Mouse (Mus musculus): ENCODE measurements around the gene Plac1. TPM values are rescaled to one million over a fixed set of nuclear protein-coding genes. Genes with fewer than 3 reads are reported as not detected.

Gene Plac1
- polyA plus RNA-seq, 1 experiment from 2014 or later: 14.9 TPM

- Histone ChIP-seq H3K9ac (ENCODE audit: low read depth, low read length) (no peak overlapping the region), H3K27ac (ENCODE audit: low read depth, low read length) (peak overlapping the region; percentile 70), H3K4me3 (ENCODE audit: low read depth, low read length) (no peak overlapping the region), H3K36me3 (ENCODE audit: control insufficient read depth, insufficient read depth, low read length) (no peaks in the 10 kb centered on the region), H3K27me3 (ENCODE audit: control insufficient read depth, insufficient read depth, low read length) (no peaks in the 10 kb centered on the region), H3K4me2 (no peak overlapping the region), H3K4me1 (ENCODE audit: control insufficient read depth, insufficient read depth, low read length) (no peaks in the 10 kb centered on the region), H3K9me3 (replicated peaks; ENCODE audit: control insufficient read depth, low read length) (no peaks in the 10 kb centered on the region)
- 47% methylated on average over 7 of the region's 7 CpGs for WGBS (ENCODE audit: insufficient replicate concordance)
- peak; percentile 78; the same call in 1 of the 2 replicates for ATAC-seq (replicated peaks; ENCODE audit: insufficient number of reproducible peaks, low FRiP score, low TSS enrichment)
Measured at GRCm38 (mm10) chrX:53211756-53212483, 28.0 kb downstream of the Plac1 start.

- no peaks in the 10 kb centered on the region for H3K27me3 ChIP-seq (ENCODE audit: control insufficient read depth, insufficient read depth, low read length)
- 47% methylated on average over 7 of the region's 7 CpGs for WGBS (ENCODE audit: insufficient replicate concordance)
- H3K4me2 ChIP-seq: no peak overlapping the region
- H3K9ac ChIP-seq (ENCODE audit: low read depth, low read length): no peak overlapping the region
- ATAC-seq (replicated peaks; ENCODE audit: insufficient number of reproducible peaks, low FRiP score, low TSS enrichment): no peak
- no peaks in the 10 kb centered on the region for H3K4me1 ChIP-seq (ENCODE audit: control insufficient read depth, insufficient read depth, low read length)
- no peaks in the 10 kb centered on the region for H3K36me3 ChIP-seq (ENCODE audit: control insufficient read depth, insufficient read depth, low read length)
- no peaks in the 10 kb centered on the region for H3K9me3 ChIP-seq (replicated peaks; ENCODE audit: control insufficient read depth, low read length)
- H3K27ac ChIP-seq (ENCODE audit: low read depth, low read length): peak overlapping the region; percentile 50
- no peak overlapping the region for H3K4me3 ChIP-seq (ENCODE audit: low read depth, low read length)
Measured at GRCm38 (mm10) chrX:53209431-53209830, 30.5 kb downstream of the Plac1 start.

GRCm38 (mm10) chrX:53204690-53205311 lies 35.1 kb downstream of the Plac1 start:
- Histone ChIP-seq H3K27me3 (ENCODE audit: control insufficient read depth, insufficient read depth, low read length) (no peaks in the 10 kb centered on the region), H3K4me2 (no peak overlapping the region), H3K9me3 (replicated peaks; ENCODE audit: control insufficient read depth, low read length) (no peaks in the 10 kb centered on the region), H3K4me1 (ENCODE audit: control insufficient read depth, insufficient read depth, low read length) (no peaks in the 10 kb centered on the region), H3K36me3 (ENCODE audit: control insufficient read depth, insufficient read depth, low read length) (no peaks in the 10 kb centered on the region), H3K4me3 (ENCODE audit: low read depth, low read length) (no peak overlapping the region), H3K9ac (ENCODE audit: low read depth, low read length) (no peak overlapping the region), H3K27ac (ENCODE audit: low read depth, low read length) (0 out of 2 replicates have a peak overlapping the region, but pooled peaks have one; percentile 36)
- 52% methylated on average over 3 of the region's 3 CpGs for WGBS (ENCODE audit: insufficient replicate concordance)
- ATAC-seq (replicated peaks; ENCODE audit: insufficient number of reproducible peaks, low FRiP score, low TSS enrichment): no peak

GRCm38 (mm10) chrX:53201616-53202015 lies 38.3 kb downstream of the Plac1 start:
- 39% methylated on average over 5 of the region's 5 CpGs for WGBS (ENCODE audit: insufficient replicate concordance)
- no peaks in the 10 kb centered on the region for H3K4me1 ChIP-seq (ENCODE audit: control insufficient read depth, insufficient read depth, low read length)
- H3K36me3 ChIP-seq (ENCODE audit: control insufficient read depth, insufficient read depth, low read length): no peaks in the 10 kb centered on the region
- ATAC-seq (replicated peaks; ENCODE audit: insufficient number of reproducible peaks, low FRiP score, low TSS enrichment): no peak
- H3K4me2 ChIP-seq: no peak overlapping the region
- H3K27me3 ChIP-seq (ENCODE audit: control insufficient read depth, insufficient read depth, low read length): no peaks in the 10 kb centered on the region
- no peak overlapping the region for H3K4me3 ChIP-seq (ENCODE audit: low read depth, low read length)
- no peak overlapping the region; the same call in 1 of the 2 replicates for H3K27ac ChIP-seq (ENCODE audit: low read depth, low read length)
- H3K9ac ChIP-seq (ENCODE audit: low read depth, low read length): no peak overlapping the region
- H3K9me3 ChIP-seq (replicated peaks; ENCODE audit: control insufficient read depth, low read length): no peaks in the 10 kb centered on the region

- H3K4me2 ChIP-seq: no peak overlapping the region
- 46% methylated on average over 4 of the region's 4 CpGs for WGBS (ENCODE audit: insufficient replicate concordance)
- H3K9me3 ChIP-seq (replicated peaks; ENCODE audit: control insufficient read depth, low read length): no peaks in the 10 kb centered on the region
- H3K4me1 ChIP-seq (ENCODE audit: control insufficient read depth, insufficient read depth, low read length): no peaks in the 10 kb centered on the region
- ATAC-seq (replicated peaks; ENCODE audit: insufficient number of reproducible peaks, low FRiP score, low TSS enrichment): peak; percentile 69
- no peak overlapping the region for H3K4me3 ChIP-seq (ENCODE audit: low read depth, low read length)
- no peaks in the 10 kb centered on the region for H3K27me3 ChIP-seq (ENCODE audit: control insufficient read depth, insufficient read depth, low read length)
- H3K27ac ChIP-seq (ENCODE audit: low read depth, low read length): peak overlapping the region; percentile 68
- no peaks in the 10 kb centered on the region for H3K36me3 ChIP-seq (ENCODE audit: control insufficient read depth, insufficient read depth, low read length)
- no peak overlapping the region for H3K9ac ChIP-seq (ENCODE audit: low read depth, low read length)
Measured at GRCm38 (mm10) chrX:53197681-53198080, 42.2 kb downstream of the Plac1 start.

GRCm38 (mm10) chrX:53196392-53196791 lies 43.5 kb downstream of the Plac1 start:
- ATAC-seq (replicated peaks; ENCODE audit: insufficient number of reproducible peaks, low FRiP score, low TSS enrichment): no peak
- H3K9ac ChIP-seq (ENCODE audit: low read depth, low read length): no peak overlapping the region
- H3K9me3 ChIP-seq (replicated peaks; ENCODE audit: control insufficient read depth, low read length): no peaks in the 10 kb centered on the region
- no peaks in the 10 kb centered on the region for H3K4me1 ChIP-seq (ENCODE audit: control insufficient read depth, insufficient read depth, low read length)
- no peaks in the 10 kb centered on the region for H3K27me3 ChIP-seq (ENCODE audit: control insufficient read depth, insufficient read depth, low read length)
- H3K27ac ChIP-seq (ENCODE audit: low read depth, low read length): 0 out of 2 replicates have a peak overlapping the region, but pooled peaks have one; percentile 35
- no peak overlapping the region for H3K4me2 ChIP-seq
- no peaks in the 10 kb centered on the region for H3K36me3 ChIP-seq (ENCODE audit: control insufficient read depth, insufficient read depth, low read length)
- WGBS (ENCODE audit: insufficient replicate concordance): 47% methylated on average over 5 of the region's 5 CpGs
- no peak overlapping the region for H3K4me3 ChIP-seq (ENCODE audit: low read depth, low read length)

GRCm38 (mm10) chrX:53188692-53189091 lies 51.2 kb downstream of the Plac1 start:
- Histone ChIP-seq H3K4me3 (ENCODE audit: low read depth, low read length) (no peak overlapping the region), H3K27me3 (ENCODE audit: control insufficient read depth, insufficient read depth, low read length) (no peaks in the 10 kb centered on the region), H3K4me2 (no peak overlapping the region), H3K36me3 (ENCODE audit: control insufficient read depth, insufficient read depth, low read length) (no peaks in the 10 kb centered on the region), H3K9ac (ENCODE audit: low read depth, low read length) (no peak overlapping the region), H3K4me1 (ENCODE audit: control insufficient read depth, insufficient read depth, low read length) (no peaks in the 10 kb centered on the region), H3K27ac (ENCODE audit: low read depth, low read length) (no peak overlapping the region), H3K9me3 (replicated peaks; ENCODE audit: control insufficient read depth, low read length) (no peaks in the 10 kb centered on the region)
- no peak for ATAC-seq (replicated peaks; ENCODE audit: insufficient number of reproducible peaks, low FRiP score, low TSS enrichment)
- WGBS (ENCODE audit: insufficient replicate concordance): 74% methylated on average over 1 of the region's 1 CpGs

GRCm38 (mm10) chrX:53179801-53180200 lies 60.1 kb downstream of the Plac1 start:
- WGBS (ENCODE audit: insufficient replicate concordance): 48% methylated on average over 3 of the region's 3 CpGs
- H3K36me3 ChIP-seq (ENCODE audit: control insufficient read depth, insufficient read depth, low read length): no peaks in the 10 kb centered on the region
- H3K27me3 ChIP-seq (ENCODE audit: control insufficient read depth, insufficient read depth, low read length): no peaks in the 10 kb centered on the region
- no peaks in the 10 kb centered on the region for H3K9me3 ChIP-seq (replicated peaks; ENCODE audit: control insufficient read depth, low read length)
- H3K27ac ChIP-seq (ENCODE audit: low read depth, low read length): no peak overlapping the region
- no peak overlapping the region for H3K4me3 ChIP-seq (ENCODE audit: low read depth, low read length)
- no peak for ATAC-seq (replicated peaks; ENCODE audit: insufficient number of reproducible peaks, low FRiP score, low TSS enrichment)
- no peak overlapping the region for H3K4me2 ChIP-seq
- no peaks in the 10 kb centered on the region for H3K4me1 ChIP-seq (ENCODE audit: control insufficient read depth, insufficient read depth, low read length)
- H3K9ac ChIP-seq (ENCODE audit: low read depth, low read length): no peak overlapping the region
